Mouse (Mus musculus): ENCODE data around the gene Adm.
"Not testable (repeated sequence)": the region's sequence is repeated elsewhere in the genome, so short reads cannot be mapped to it uniquely, and the experiment has no call there.

Adm gene

GRCm38 (mm10) chr7:110627486-110628272 lies at the start of gene Adm:
TSS of gene Adm (plus strand) at chr7:110627661.
- DNase-seq (ENCODE audit: low read depth, low spot score), result no peak

GRCm38 (mm10) chr7:110583705-110584104 lies 43.8 kb upstream of the Adm start:
- DNase-seq (ENCODE audit: low read depth, low spot score), result no peak

- no peak for DNase-seq (ENCODE audit: low read depth, low spot score)
Measured at GRCm38 (mm10) chr7:110584159-110584558, 43.3 kb upstream of the Adm start.

GRCm38 (mm10) chr7:110585250-110585649 lies 42.2 kb upstream of the Adm start:
- DNase-seq (ENCODE audit: low read depth, low spot score), result no peak

- DNase-seq (ENCODE audit: low read depth, low spot score), result no peak
Measured at GRCm38 (mm10) chr7:110587721-110588120, 39.7 kb upstream of the Adm start.

- DNase-seq (ENCODE audit: low read depth, low spot score), result not testable (repeated sequence)
Measured at GRCm38 (mm10) chr7:110593991-110594390, 33.5 kb upstream of the Adm start.

GRCm38 (mm10) chr7:110597141-110597540 lies 30.3 kb upstream of the Adm start:
- no peak for DNase-seq (ENCODE audit: low read depth, low spot score)

- no peak for DNase-seq (ENCODE audit: low read depth, low spot score)
Measured at GRCm38 (mm10) chr7:110605476-110605875, 22.0 kb upstream of the Adm start.

GRCm38 (mm10) chr7:110606906-110607305 lies 20.6 kb upstream of the Adm start:
- no peak for DNase-seq (ENCODE audit: low read depth, low spot score)

GRCm38 (mm10) chr7:110613381-110614132 lies 13.9 kb upstream of the Adm start:
- no peak for DNase-seq (ENCODE audit: low read depth, low spot score)

- DNase-seq (ENCODE audit: low read depth, low spot score), result peak; percentile 66
Measured at GRCm38 (mm10) chr7:110614133-110615063, 13.1 kb upstream of the Adm start, which contains the start of gene Sbf2. TSS of gene Sbf2 (minus strand) at chr7:110614922.

- no peak for DNase-seq (ENCODE audit: low read depth, low spot score)
Measured at GRCm38 (mm10) chr7:110615151-110615631, 12.3 kb upstream of the Adm start.

GRCm38 (mm10) chr7:110615792-110616191 lies 11.7 kb upstream of the Adm start:
- DNase-seq (ENCODE audit: low read depth, low spot score), result no peak

GRCm38 (mm10) chr7:110619086-110619611 lies 8.3 kb upstream of the Adm start:
- no peak for DNase-seq (ENCODE audit: low read depth, low spot score)

GRCm38 (mm10) chr7:110624067-110624466 lies 3.4 kb upstream of the Adm start:
- no peak for DNase-seq (ENCODE audit: low read depth, low spot score)

- no peak for DNase-seq (ENCODE audit: low read depth, low spot score)
Measured at GRCm38 (mm10) chr7:110624961-110625360, 2.5 kb upstream of the Adm start.

GRCm38 (mm10) chr7:110625489-110625888 lies 2.0 kb upstream of the Adm start:
- no peak for DNase-seq (ENCODE audit: low read depth, low spot score)

GRCm38 (mm10) chr7:110626186-110627098 lies 1.0 kb upstream of the Adm start:
- DNase-seq (ENCODE audit: low read depth, low spot score), result no peak

- DNase-seq (ENCODE audit: low read depth, low spot score), result no peak
Measured at GRCm38 (mm10) chr7:110627099-110627482, 370 bp upstream of the Adm start.

GRCm38 (mm10) chr7:110628273-110628600 lies 776 bp downstream of the Adm start:
- DNase-seq (ENCODE audit: low read depth, low spot score), result no peak

All from retina, adult 2 months (tissue).